Mouse (Mus musculus) bone marrow macrophage, adult 2 months (primary cell): ENCODE measurements around the gene Atp5mpl. TPM values are rescaled to one million over a fixed set of nuclear protein-coding genes. Genes with fewer than 3 reads are reported as not detected.

Experiments used
- H3K27ac ChIP-seq: 2 replicates; pipeline ENCODE4 v1.5.1; 2012; ENCODE audit warnings: low read depth, low read length; ENCODE audit not compliant: insufficient read depth
- H3K4me1 ChIP-seq: 2 replicates; pipeline ENCODE4 v1.6.1; 2012; ENCODE audit warnings: low read length; ENCODE audit not compliant: control insufficient read depth, insufficient read depth
- H3K4me3 ChIP-seq: 2 replicates; pipeline ENCODE4 v1.5.1; 2012; ENCODE audit warnings: mild to moderate bottlenecking, low read length, moderate library complexity; ENCODE audit not compliant: insufficient read depth
- CTCF ChIP-seq: IDR thresholded peaks from 2 replicates; pipeline ENCODE4 v1.5.1; 2012; ENCODE audit warnings: low read depth, mild to moderate bottlenecking, low read length, moderate library complexity
- POLR2A ChIP-seq: IDR thresholded peaks from 2 replicates; pipeline ENCODE4 v1.6.1; 2012; ENCODE audit warnings: mild to moderate bottlenecking, low read depth, low read length, borderline replicate concordance
- polyA plus RNA-seq: library from polyadenylated mRNA; stranded (reverse); fragments of >200 nt; gene quantifications from 2 replicates; pipeline ENCODE4 v1.2.4, GENCODE M21; 2012; ENCODE audit not compliant: missing spikeins, insufficient read depth, insufficient read length

The Atp5mpl gene
- polyA plus RNA-seq, 1 experiment, result 335 TPM

DNA sequence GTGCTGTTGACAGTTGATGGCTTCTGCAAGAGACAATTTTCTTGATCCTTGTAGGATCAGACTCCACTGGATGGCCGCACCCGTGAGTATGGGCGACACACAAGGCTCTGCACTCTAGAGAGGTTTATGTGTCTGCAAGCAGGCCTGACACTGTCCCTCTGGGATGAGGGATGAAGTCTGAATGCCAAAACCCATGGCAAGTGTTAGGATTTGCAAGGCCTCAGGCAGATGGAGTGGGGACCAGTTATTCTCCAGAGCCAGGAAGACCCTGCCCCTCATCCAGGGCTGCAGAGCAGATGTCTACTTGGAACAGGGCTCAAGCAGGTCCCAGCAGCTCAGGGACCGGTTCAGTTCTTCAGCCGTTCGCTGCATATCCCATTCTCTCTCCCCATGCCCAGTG, 51.0 kb downstream of the Atp5mpl start:
- Histone ChIP-seq H3K4me1 (peaks cover 17% of the 10 kb centered on the region), H3K4me3 (no peak overlapping the region), H3K27ac (no peak overlapping the region)
- TF ChIP-seq POLR2A (no peak), CTCF (no peak)

DNA sequence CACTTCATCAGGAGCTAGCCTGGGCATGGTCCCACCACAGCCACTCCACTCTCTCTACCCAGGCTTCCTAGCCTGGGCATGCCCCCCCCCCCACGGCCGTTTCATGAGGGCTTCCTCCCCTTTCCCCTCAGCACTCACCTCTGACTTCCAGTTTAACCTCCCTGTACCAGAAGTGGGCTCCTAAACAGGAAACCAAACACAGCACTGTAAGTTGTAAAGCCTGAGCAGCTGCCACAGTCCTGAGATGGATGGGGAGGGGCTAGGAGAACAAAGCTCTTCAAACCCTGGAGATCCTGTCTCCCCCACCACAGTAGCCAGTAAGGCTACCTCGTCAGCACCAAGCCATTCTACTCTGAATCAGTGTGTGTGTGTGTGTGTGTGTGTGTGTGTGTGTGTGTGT, 52.7 kb downstream of the Atp5mpl start:
- Histone ChIP-seq H3K27ac (no peak overlapping the region), H3K4me1 (peaks cover 21% of the 10 kb centered on the region)
- no peak for TF ChIP-seq POLR2A

DNA sequence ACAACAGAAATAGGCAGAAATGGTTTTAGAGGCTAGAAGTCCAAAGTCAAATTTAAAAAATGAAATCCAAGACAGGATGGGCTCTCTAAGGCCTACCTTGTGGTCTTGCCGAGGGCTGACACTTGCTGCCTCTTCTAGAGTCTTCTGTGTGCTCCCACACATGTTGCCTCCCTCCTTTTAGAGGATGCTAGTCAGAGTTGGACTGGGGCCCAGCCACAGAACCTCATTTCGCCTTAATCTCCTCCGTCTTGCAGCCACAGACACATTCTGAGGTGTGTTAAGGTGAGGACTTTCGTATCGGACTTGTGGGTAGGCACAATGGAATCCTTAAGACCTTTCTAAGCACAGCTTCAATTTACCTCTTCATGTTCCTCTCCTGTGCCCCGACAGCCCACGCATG, 54.0 kb downstream of the Atp5mpl start:
- TF ChIP-seq CTCF, result no peak
- no peak for TF ChIP-seq POLR2A
- H3K27ac ChIP-seq, result no peak overlapping the region
- peaks cover 27% of the 10 kb centered on the region for H3K4me1 ChIP-seq
- H3K4me3 ChIP-seq, result no peak overlapping the region

More for the DNA sequence above, 52.7 kb downstream of the Atp5mpl start:
- no peak overlapping the region for H3K4me3 ChIP-seq

GRCm38 (mm10) chr12:111911796-111912195, 55.0 kb downstream of the Atp5mpl start:
- Histone ChIP-seq H3K4me1 (peaks cover 27% of the 10 kb centered on the region), H3K4me3 (no peak overlapping the region), H3K27ac (no peak overlapping the region)
- TF ChIP-seq CTCF (no peak), POLR2A (no peak)

Other genes starting within 250 kb of the Atp5mpl start
- 70.9 and 71.7 TPM in 2 replicates for gene Klc1, start 208.1 kb downstream of the Atp5mpl start, polyA plus RNA-seq
- gene Xrcc3, start 153.1 kb downstream of the Atp5mpl start, polyA plus RNA-seq, result 3.6 and 3.8 TPM in 2 replicates
- 11.8 and 13.7 TPM in 2 replicates for gene Zfyve21, start 152.8 kb downstream of the Atp5mpl start, polyA plus RNA-seq
- gene Ppp1r13b, start 58.9 kb downstream of the Atp5mpl start, polyA plus RNA-seq, result 10.5 and 12.6 TPM in 2 replicates
- not detected in 2 replicates for gene Tdrd9, start 4.6 kb upstream of the Atp5mpl start, polyA plus RNA-seq
- gene Rd3l, start 14.3 kb upstream of the Atp5mpl start, polyA plus RNA-seq, result not detected in 2 replicates
- not detected in 2 replicates for gene Aspg, start 139.7 kb upstream of the Atp5mpl start, polyA plus RNA-seq
- gene Kif26a, start 179.2 kb upstream of the Atp5mpl start, polyA plus RNA-seq, result not detected in 2 replicates